Mouse (Mus musculus) myocyte (in vitro differentiated cells): ENCODE measurements around the gene Qrich2.

Experiments
- E2F4 ChIP-seq: IDR thresholded peaks from one replicate; pipeline ENCODE4 v1.6.1; 2011; ENCODE audit warnings: mild to moderate bottlenecking, control low read depth, moderate library complexity; ENCODE audit not compliant: insufficient read depth
- POLR2A ChIP-seq: IDR thresholded peaks from one replicate; pipeline ENCODE4 v1.6.1; 2011; ENCODE audit warnings: low read depth, mild to moderate bottlenecking, control low read depth, moderate library complexity; ENCODE audit not compliant: insufficient read length

- TF ChIP-seq POLR2A (no peak), E2F4 (no peak)
Observed at GRCm38 (mm10) chr11:116432127-116432526, 33.9 kb downstream of the Qrich2 start.
